Mouse (Mus musculus) cerebellum, adult 18-20 months (tissue): Measurements from ENCODE around the gene Auh.

Experiments
- DNase-seq, 2 experiments: peaks; one replicate each; pipeline ENCODE4 v3.0.0; 2021

Gene Auh

GRCm38 (mm10) chr13:52792242-52792844 is 137.1 kb downstream of the Auh start:
- DNase-seq, result no peak

GRCm38 (mm10) chr13:52790894-52791293 is 138.6 kb downstream of the Auh start:
- DNase-seq, result no peak
